Mouse (Mus musculus): ENCODE results near the gene Ppm1n.

Ppm1n gene

GRCm38 (mm10) chr7:19307739-19308453 lies 28.0 kb upstream of the Ppm1n start:
- DNase-seq (ENCODE audit: low spot score in 2 of 2) = peak in 1 of 2 experiments; percentile 72

- no peak for DNase-seq (ENCODE audit: low spot score in 2 of 2)
Measured at GRCm38 (mm10) chr7:19306819-19307738, 27.2 kb upstream of the Ppm1n start.

- no peak for DNase-seq (ENCODE audit: low spot score in 2 of 2)
Measured at GRCm38 (mm10) chr7:19305796-19306765, 26.2 kb upstream of the Ppm1n start.

- no peak for DNase-seq (ENCODE audit: low spot score in 2 of 2)
Measured at GRCm38 (mm10) chr7:19305413-19305735, 25.5 kb upstream of the Ppm1n start.

GRCm38 (mm10) chr7:19304501-19305412 lies 24.9 kb upstream of the Ppm1n start:
- DNase-seq (ENCODE audit: low spot score in 2 of 2) = no peak

GRCm38 (mm10) chr7:19303770-19304169 lies 23.9 kb upstream of the Ppm1n start:
- DNase-seq (ENCODE audit: low spot score in 2 of 2) = peak; percentile 69 to 87

- DNase-seq (ENCODE audit: low spot score in 2 of 2) = no peak
Measured at GRCm38 (mm10) chr7:19303046-19303305, 23.1 kb upstream of the Ppm1n start.

- DNase-seq (ENCODE audit: low spot score in 2 of 2) = no peak
Measured at GRCm38 (mm10) chr7:19302264-19303045, 22.6 kb upstream of the Ppm1n start.

GRCm38 (mm10) chr7:19301461-19302263 lies 21.8 kb upstream of the Ppm1n start:
- no peak for DNase-seq (ENCODE audit: low spot score in 2 of 2)

- DNase-seq (ENCODE audit: low spot score in 2 of 2) = peak; percentile 76 to 89
Measured at GRCm38 (mm10) chr7:19300501-19301421, 20.9 kb upstream of the Ppm1n start.

GRCm38 (mm10) chr7:19299194-19299593 lies 19.3 kb upstream of the Ppm1n start:
- peak in 1 of 2 experiments; percentile 55 for DNase-seq (ENCODE audit: low spot score in 2 of 2)

GRCm38 (mm10) chr7:19297794-19298193 lies 17.9 kb upstream of the Ppm1n start:
- DNase-seq (ENCODE audit: low spot score in 2 of 2) = no peak

- no peak for DNase-seq (ENCODE audit: low spot score in 2 of 2)
Measured at GRCm38 (mm10) chr7:19297034-19297433, 17.2 kb upstream of the Ppm1n start.

- peak; percentile 89 to 96 for DNase-seq (ENCODE audit: low spot score in 2 of 2)
Measured at GRCm38 (mm10) chr7:19295503-19296185, 15.8 kb upstream of the Ppm1n start.

- DNase-seq (ENCODE audit: low spot score in 2 of 2) = no peak
Measured at GRCm38 (mm10) chr7:19290969-19291596, 11.2 kb upstream of the Ppm1n start.

- DNase-seq (ENCODE audit: low spot score in 2 of 2) = peak; percentile 62 to 83
Measured at GRCm38 (mm10) chr7:19284763-19285162, 4.9 kb upstream of the Ppm1n start.

GRCm38 (mm10) chr7:19283406-19283804 lies 3.5 kb upstream of the Ppm1n start:
- no peak for DNase-seq (ENCODE audit: low spot score in 2 of 2)
